Mouse (Mus musculus): ENCODE measurements around the gene Trim30d.
"Not testable (repeated sequence)": the region's sequence is repeated elsewhere in the genome, so short reads cannot be mapped to it uniquely, and the experiment has no call there.

Trim30d gene

GRCm38 (mm10) chr7:104507421-104508065, at the start of gene Trim30d:
TSS of gene Trim30d (minus strand) at chr7:104507849.
- not testable (repeated sequence) for DNase-seq (ENCODE audit: extremely low spot score, low read depth, low spot score)

DNA sequence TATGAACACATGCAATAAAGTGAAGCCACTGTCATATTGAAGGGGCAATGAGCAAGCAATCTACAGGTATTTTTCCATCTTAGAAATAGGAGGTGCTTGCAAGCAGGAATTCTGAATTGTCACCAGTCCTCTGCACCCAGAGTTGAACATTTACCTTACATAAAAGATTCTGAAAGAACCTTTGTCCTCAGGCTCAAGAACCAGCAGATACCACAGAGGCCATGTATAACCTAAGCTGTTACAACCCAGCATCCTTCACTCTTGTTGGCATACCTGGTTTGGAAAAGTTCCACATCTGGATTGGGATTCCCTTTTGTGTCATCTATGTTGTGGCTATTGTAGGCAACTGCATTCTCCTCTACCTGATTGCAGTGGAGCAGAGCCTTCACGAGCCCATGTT, 45.1 kb upstream of the Trim30d start:
- DNase-seq (ENCODE audit: extremely low spot score, low read depth, low spot score) = no peak

DNA sequence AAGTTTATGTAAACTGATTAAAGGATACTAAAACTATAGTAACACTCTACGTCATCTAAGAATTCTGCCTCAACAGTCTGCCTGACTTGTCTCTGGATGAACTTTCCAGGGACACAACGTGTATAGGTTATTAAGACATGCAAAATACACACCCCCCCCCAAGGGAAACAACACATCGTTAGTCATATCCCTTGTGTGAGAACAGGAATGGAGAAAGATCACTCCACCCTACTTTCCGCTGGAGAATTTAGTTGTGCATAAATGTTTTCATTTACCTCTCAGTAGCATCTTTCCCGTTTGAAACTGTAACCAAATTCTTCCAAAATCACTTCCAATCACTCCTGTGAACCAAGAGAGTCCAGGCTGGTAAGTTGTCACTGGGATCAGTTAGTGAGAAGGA, 42.2 kb upstream of the Trim30d start, which contains the start of gene Olfr651:
TSS of gene Olfr651 (plus strand) at position 301 of the 400 bp plus-strand sequence.
- DNase-seq (ENCODE audit: extremely low spot score, low read depth, low spot score) = no peak

- no peak for DNase-seq (ENCODE audit: extremely low spot score, low read depth, low spot score)
Observed at GRCm38 (mm10) chr7:104501589-104502371, 5.9 kb downstream of the Trim30d start.

DNA sequence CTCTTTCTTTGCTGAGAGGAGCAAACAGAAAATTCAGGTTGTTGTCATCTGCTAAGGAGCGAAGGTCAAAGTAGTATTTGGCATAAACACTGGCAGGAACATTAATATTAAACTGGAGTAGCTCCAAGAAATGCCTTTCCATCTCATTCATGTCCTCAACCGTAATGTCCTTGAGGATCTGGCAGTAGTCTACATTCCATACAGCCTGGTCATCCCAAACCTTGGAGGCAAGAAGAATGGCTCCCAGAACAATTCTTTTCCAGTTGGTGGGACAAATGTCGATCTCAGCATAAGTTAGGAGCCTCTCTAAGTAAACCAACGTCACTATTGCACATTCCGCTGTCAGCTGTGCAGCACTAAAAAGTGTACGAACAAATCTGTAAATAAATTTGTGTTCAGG, 6.5 kb downstream of the Trim30d start:
- DNase-seq (ENCODE audit: extremely low spot score, low read depth, low spot score) = not testable (repeated sequence)

- DNase-seq (ENCODE audit: extremely low spot score, low read depth, low spot score) = not testable (repeated sequence)
Observed at GRCm38 (mm10) chr7:104499464-104499863, 8.2 kb downstream of the Trim30d start.

- no peak for DNase-seq (ENCODE audit: extremely low spot score, low read depth, low spot score)
Observed at GRCm38 (mm10) chr7:104465065-104465744, 42.4 kb downstream of the Trim30d start, which contains the start of gene Trim30a. TSS of gene Trim30a (minus strand) at chr7:104465193.

DNA sequence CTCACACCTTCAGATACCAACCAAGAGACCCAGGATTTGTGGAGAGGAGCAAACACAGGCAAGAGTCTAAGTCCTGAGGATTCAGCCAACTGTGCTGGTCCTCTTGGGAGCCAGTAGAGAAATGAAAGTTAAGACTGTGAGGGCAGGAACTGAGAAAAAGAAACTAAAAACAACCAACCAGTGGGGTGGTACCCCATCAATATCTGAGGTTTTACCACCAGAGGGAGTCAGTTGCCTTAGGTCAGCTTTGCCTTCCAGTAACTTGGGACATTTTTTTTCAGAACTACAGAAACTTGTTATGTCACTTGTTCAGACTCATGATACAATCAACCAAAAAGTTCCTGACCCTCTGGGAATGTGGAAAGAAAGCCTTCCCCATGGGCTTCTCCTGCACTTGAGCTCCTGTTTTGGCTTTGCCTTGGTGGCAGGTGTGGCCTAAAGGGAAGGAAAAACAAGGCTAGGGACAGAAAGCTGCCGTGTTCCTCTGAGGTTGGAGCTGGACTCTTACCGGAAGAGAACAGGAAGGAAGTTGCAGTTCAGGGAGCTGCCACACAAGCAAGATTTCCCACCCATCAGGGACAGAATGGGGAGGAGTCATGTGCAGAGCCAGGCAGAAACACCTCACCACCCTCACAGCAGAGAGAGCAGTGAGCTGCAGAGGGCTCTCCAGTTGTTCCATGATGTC, 61.5 kb downstream of the Trim30d start:
- DNase-seq (ENCODE audit: extremely low spot score, low read depth, low spot score) = no peak
